Mouse (Mus musculus): ENCODE data around the gene Tmprss11b.

GRCm38 (mm10) chr5:86621778-86622177, 54.4 kb downstream of the Tmprss11b start:
- TF ChIP-seq CTCF (IDR thresholded peaks at IDR 0.05; ENCODE audit: borderline replicate concordance, insufficient read depth, low read length), result no peak
- TF ChIP-seq POLR2A (IDR thresholded peaks at IDR 0.05; ENCODE audit: low read depth, low read length), result no peak

Data from embryonic fibroblast, embryonic 13.5 days (primary cell).